Mouse (Mus musculus) cortical plate, adult 2 months (tissue): ENCODE results near the gene Sema6d.

ENCODE experiments used
- CTCF ChIP-seq: fragments of 200-500 bp; IDR thresholded peaks from 2 replicates; pipeline ENCODE4 v1.5.1; 2011; ENCODE audit warnings: mild to moderate bottlenecking, control low read depth, low read length; ENCODE audit not compliant: insufficient read depth; ENCODE audit errors: extremely low read depth
- POLR2A ChIP-seq: fragments of 200-500 bp; IDR thresholded peaks from 2 replicates; pipeline ENCODE4 v1.6.1; 2011; ENCODE audit warnings: mild to moderate bottlenecking, low read length, control low read depth; ENCODE audit not compliant: insufficient read depth; ENCODE audit errors: extremely low read depth

GRCm38 (mm10) chr2:124561668-124562067 is 471.9 kb downstream of the Sema6d start:
- TF ChIP-seq CTCF: no peak
- no peak for TF ChIP-seq POLR2A
